14 mouse cellular contexts compared by ENCODE assay signal in the genomic region with DNA sequence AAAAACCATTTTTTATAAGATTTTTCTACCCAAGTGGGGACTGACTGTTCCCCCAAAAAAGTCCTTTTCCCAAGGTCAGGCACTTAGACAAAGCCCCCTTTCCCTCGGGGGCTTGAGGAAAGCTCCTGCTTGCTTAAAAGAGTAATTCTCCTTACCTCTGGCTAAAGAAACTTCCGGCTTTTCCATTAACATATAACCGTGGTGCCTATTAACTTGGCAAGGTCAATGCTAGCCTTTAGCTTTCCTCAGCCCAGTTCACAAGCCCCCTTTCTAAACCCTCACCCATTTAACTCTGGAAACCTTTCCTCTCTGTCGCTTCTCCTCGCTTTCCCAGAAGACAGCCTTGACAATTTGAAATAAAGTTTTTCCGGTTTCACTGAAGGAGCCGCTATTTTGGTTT. TPM values are rescaled to one million over a fixed set of nuclear protein-coding genes. Genes with fewer than 3 reads are reported as not detected.
DNase-seq lines count a peak whose midpoint lies in the region; ATAC-seq and TF ChIP-seq lines count a peak whose summit lies in the region.
"Had no signal": no experiment of that assay in that cellular context is flagged by ENCODE, and none has a peak within 500 bp of the region (broad histone marks: within the 10 kb centered on the region; RNA-seq: fewer than 3 reads in every experiment).

No protein-coding gene starts in this region.

- DNase-seq in kidney, adult 2 months = peak; percentile 4
- no peak for DNase-seq in kidney, postnatal 10 days
- DNase-seq in R1 (ENCODE audit: low read depth, low spot score) = peak; percentile 92
- DNase-seq in ovary, postnatal 10 days (ENCODE audit: low spot score) = no peak
- DNase-seq: adrenal gland, postnatal 10 days; cerebellum, adult 18-20 months; gastrocnemius, postnatal 14 days; thymus, postnatal 36 days had no signal

- H3K27ac ChIP-seq in kidney, adult 2 months (ENCODE audit: insufficient read depth, low read depth, low read length) = peak overlapping the region; percentile 22; the same call in 1 of the 2 replicates
- peak overlapping the region; percentile 74 for H3K27ac ChIP-seq in hindbrain, embryonic 13.5 days
- H3K27ac ChIP-seq: layer of hippocampus, adult 2 months had no signal

- no peaks in the 10 kb centered on the region for H3K4me1 ChIP-seq in kidney, adult 2 months (ENCODE audit: control insufficient read depth, insufficient read depth, low read length)
- peaks cover 22% of the 10 kb centered on the region for H3K4me1 ChIP-seq in E14TG2a.4 (replicated peaks; ENCODE audit: low read depth, low read length)
- H3K4me1 ChIP-seq in hindbrain, embryonic 13.5 days (replicated peaks) = peaks cover 14% of the 10 kb centered on the region

- peaks cover 16% of the 10 kb centered on the region for H3K9me3 ChIP-seq in E14TG2a.4 (ENCODE audit: low read length)
- H3K9me3 ChIP-seq in hindbrain, embryonic 13.5 days = no peaks in the 10 kb centered on the region
- H3K9me3 ChIP-seq: G1E had no signal

- H3K36me3 ChIP-seq in kidney, adult 2 months (ENCODE audit: control insufficient read depth, insufficient read depth, low read length) = no peaks in the 10 kb centered on the region
- no peaks in the 10 kb centered on the region; the same call in 1 of the 2 replicates for H3K36me3 ChIP-seq in E14TG2a.4 (ENCODE audit: insufficient read depth, low read length)
- no peaks in the 10 kb centered on the region for H3K36me3 ChIP-seq in hindbrain, embryonic 13.5 days
- H3K36me3 ChIP-seq: G1E had no signal

- no peak overlapping the region for H3K4me3 ChIP-seq in kidney, adult 2 months (ENCODE audit: insufficient read depth, low read depth, low read length)
- H3K4me3 ChIP-seq in E14TG2a.4 (replicated peaks; ENCODE audit: low read length) = 0 out of 2 replicates have a peak overlapping the region, but pooled peaks have one; percentile 10
- no peak overlapping the region for H3K4me3 ChIP-seq in hindbrain, embryonic 13.5 days
- H3K4me3 ChIP-seq: layer of hippocampus, adult 2 months had no signal

- no peak for TF ChIP-seq POLR2A in kidney, adult 2 months (IDR thresholded peaks at IDR 0.05; ENCODE audit: low read depth, low read length)

- WGBS in kidney, adult 2 months = 30% methylated on average over 7 of the region's 7 CpGs
- whole genome bisulfite sequencing in hindbrain, embryonic 13.5 days = 40% methylated on average over 7 of the region's 7 CpGs

- TF ChIP-seq CTCF in kidney, adult 2 months (conservative IDR thresholded peaks at IDR 0.05; ENCODE audit: insufficient read depth, insufficient read length, low read depth, low read length) = no peak
- no peak for TF ChIP-seq CTCF in E14TG2a.4 (conservative IDR thresholded peaks at IDR 0.05; ENCODE audit: low read length)

- H3K4me2 ChIP-seq in hindbrain, embryonic 13.5 days = peak overlapping the region; percentile 35
- H3K4me2 ChIP-seq: liver, embryonic 11.5 days had no signal

- H3K27me3 ChIP-seq in kidney, adult 2 months (replicated peaks; ENCODE audit: control insufficient read depth, insufficient read depth, low read length) = no peaks in the 10 kb centered on the region
- no peaks in the 10 kb centered on the region for H3K27me3 ChIP-seq in E14TG2a.4 (ENCODE audit: insufficient read depth, low read length)
- H3K27me3 ChIP-seq in hindbrain, embryonic 13.5 days = no peaks in the 10 kb centered on the region

- peak; percentile 39; the same call in 1 of the 2 replicates for ATAC-seq in hindbrain, embryonic 13.5 days (ENCODE audit: low FRiP score)
- no peak for ATAC-seq in inflammation-experienced regulatory T-cells, adult 6 months

- H3K9ac ChIP-seq in hindbrain, embryonic 13.5 days = no peak overlapping the region

RNA-seq across cellular contexts. Expression of gene Tmc1, which starts 29.7 kb away (rescaled TPM):
- polyA plus RNA-seq in kidney, adult 2 months (2012; rRNA removed) = 0.04 and 0.08 TPM in 2 replicates
- polyA plus RNA-seq in hindbrain, embryonic 13.5 days (2015; fragmentation: Nextera tagmentation; extraction: Ambion mirVana) = 0.06 and 0.08 TPM in 2 replicates
- polyA plus RNA-seq in inflammation-experienced regulatory T-cells, adult 6 months (2017; shearing (Covaris generic)) = under 1 TPM in 1 of 3 experiments, not detected in 2; 0.16 TPM
- polyA plus RNA-seq: G1E had no signal

Comparison
In these comparisons a context has a peak if more than half of its experiments do, and no peak if none do; other contexts are left out.
1. DNase-seq: peak in kidney, adult 2 months (single experiment) and R1 (single experiment); none in kidney, postnatal 10 days (single experiment) and ovary, postnatal 10 days (single experiment).